Mouse (Mus musculus) forebrain, embryonic 13.5 days (tissue): ENCODE measurements around the gene Dnpep. TPM values are rescaled to one million over a fixed set of nuclear protein-coding genes. Genes with fewer than 3 reads are reported as not detected.

Experiments used
- ATAC-seq: fragments of 200-750 bp; cut with Nextera tagmentation; 2 replicates; pipeline ENCODE4 v1.8.0; 2017
- H3K27ac ChIP-seq: fragments of 300-500 bp; sonication (generic); 2 replicates; pipeline ENCODE4 v1.5.1; 2015; ENCODE audit warnings: inconsistent platforms, mild to moderate bottlenecking, moderate library complexity
- H3K27me3 ChIP-seq: fragments of 300-500 bp; sonication (generic); 2 replicates; pipeline ENCODE4 v1.6.1; 2015; ENCODE audit warnings: mild to moderate bottlenecking, inconsistent platforms
- H3K36me3 ChIP-seq: fragments of 300-500 bp; sonication (generic); 2 replicates; pipeline ENCODE4 v1.6.1; 2015; ENCODE audit warnings: mild to moderate bottlenecking, inconsistent platforms; ENCODE audit not compliant: poor library complexity, severe bottlenecking
- H3K4me1 ChIP-seq: fragments of 300-500 bp; sonication (generic); 2 replicates; pipeline ENCODE4 v1.6.1; 2015; ENCODE audit warnings: inconsistent platforms
- H3K4me2 ChIP-seq: fragments of 300-500 bp; sonication (generic); 2 replicates; pipeline ENCODE4 v1.6.1; 2015; ENCODE audit warnings: inconsistent platforms, mild to moderate bottlenecking, moderate library complexity
- H3K4me3 ChIP-seq: fragments of 300-500 bp; sonication (generic); 2 replicates; pipeline ENCODE4 v1.5.1; 2015; ENCODE audit warnings: mild to moderate bottlenecking, inconsistent platforms
- H3K9ac ChIP-seq: fragments of 300-500 bp; sonication (generic); 2 replicates; pipeline ENCODE4 v1.6.1; 2015; ENCODE audit warnings: mild to moderate bottlenecking, inconsistent platforms
- H3K9me3 ChIP-seq: fragments of 300-500 bp; sonication (generic); replicated peaks from 2 replicates; pipeline ENCODE4 v1.6.1; 2016; ENCODE audit warnings: inconsistent platforms
- WGBS: fragments of 180-500 bp; shearing (Covaris S2); methylation state at CpG from one replicate; pipeline ENCODE4 v1.1.7; 2015; 5-methylcytosine and 5-hydroxymethylcytosine counted together
- polyA plus RNA-seq: library from polyadenylated mRNA; unstranded; fragments of >200 nt; fragmentation: Nextera tagmentation; extraction: Ambion mirVana; gene quantifications from 2 replicates; pipeline ENCODE4 v1.2.1, GENCODE M21; 2015

Gene Dnpep
- 140 and 142 TPM in 2 replicates for polyA plus RNA-seq

DNA sequence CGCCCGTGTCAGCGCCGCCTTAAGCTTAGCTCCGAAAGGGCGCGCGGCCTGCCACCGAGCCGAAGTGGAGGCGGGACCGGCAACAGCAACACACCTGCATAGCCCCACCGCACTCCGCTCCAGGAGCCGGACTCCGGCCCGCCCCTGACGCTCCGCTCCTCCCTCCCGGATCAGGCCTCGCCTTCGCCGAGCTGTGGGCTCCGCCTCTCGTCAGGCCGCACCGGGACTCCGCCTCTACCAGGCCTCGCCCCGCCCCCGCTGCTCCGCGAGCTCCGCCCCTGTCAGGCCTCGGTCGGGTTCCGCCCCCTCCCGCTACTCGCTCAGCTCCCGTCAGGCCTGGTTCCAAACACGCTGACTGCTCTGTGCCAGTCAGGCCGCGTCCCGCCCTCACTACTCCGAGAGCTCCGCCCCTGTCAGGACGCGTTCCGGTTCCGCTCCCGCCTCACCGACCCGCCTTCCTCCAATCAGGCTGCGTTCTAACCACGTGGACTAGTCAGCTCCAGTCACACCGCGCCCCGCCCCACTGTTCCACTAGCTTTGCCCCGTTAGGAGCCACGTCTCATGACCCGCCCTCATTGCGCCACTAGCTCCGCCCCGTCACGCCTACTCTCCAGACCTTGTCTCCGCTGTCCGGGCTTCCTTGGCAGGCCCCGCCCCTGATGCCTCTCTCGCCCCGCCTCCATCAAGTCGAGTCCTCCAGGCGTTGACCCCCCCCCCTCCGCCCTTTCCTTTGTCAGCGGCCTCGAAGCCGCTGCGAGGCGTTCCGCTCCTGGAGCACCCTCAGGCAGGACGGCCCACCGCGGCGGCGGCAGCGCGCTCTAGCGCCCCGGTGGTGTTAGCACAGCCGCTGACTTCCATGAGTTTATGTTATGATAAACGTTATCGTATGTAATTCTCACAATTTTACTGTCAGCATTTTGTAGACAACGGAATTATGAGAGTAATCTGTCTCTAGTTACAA lies at the start of gene Dnpep:
TSS of gene Dnpep (minus strand) at position 750 of the 961 bp plus-strand sequence.
- peak; percentile 98 for ATAC-seq
- Histone ChIP-seq H3K9ac (peak within 1 kb of the TSS; percentile 66), H3K4me3 (peak within 1 kb of the TSS; percentile 64), H3K27ac (peak within 1 kb of the TSS; percentile 80), H3K27me3 (no peaks in the 10 kb centered on the region; the same call in 1 of the 2 replicates), H3K9me3 (no peaks in the 10 kb centered on the region), H3K4me1 (peaks cover 9% of the 10 kb centered on the region), H3K4me2 (peak within 1 kb of the TSS; percentile 77), H3K36me3 (peaks cover 31% of the 10 kb centered on the region)
- under 1% methylated on average over 87 of the region's 92 CpGs for WGBS

DNA sequence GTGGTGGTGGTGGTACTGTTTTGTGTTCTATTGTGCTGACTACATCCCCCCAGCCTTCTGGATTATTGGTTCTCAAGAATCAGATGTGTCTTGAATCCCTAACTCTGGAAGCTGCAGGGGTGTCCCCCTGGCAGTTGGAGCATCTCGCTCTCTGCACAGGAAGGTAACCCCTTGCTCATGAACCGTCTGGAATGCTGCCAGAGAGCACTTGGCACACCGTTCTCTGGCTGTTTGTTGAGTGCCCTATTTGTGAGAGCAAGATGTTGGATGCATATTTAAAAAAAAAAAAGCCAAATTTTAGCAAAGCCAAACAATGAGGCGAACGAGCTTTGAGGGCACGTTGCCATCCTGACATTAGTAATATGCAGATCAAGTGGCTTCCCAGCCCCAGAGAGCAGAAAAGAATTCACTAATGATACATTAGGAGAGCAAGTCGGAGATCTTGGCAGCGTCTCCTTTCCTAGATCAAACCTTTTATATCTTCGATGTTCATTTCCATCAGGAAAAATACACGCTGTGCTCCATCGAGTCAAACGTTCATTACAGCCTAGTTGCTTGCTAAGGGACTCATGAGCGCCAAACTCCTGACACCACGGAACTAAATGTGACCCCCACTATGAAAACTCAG lies 47.8 kb upstream of the Dnpep start:
- ATAC-seq, result no peak
- Histone ChIP-seq H3K9me3 (no peaks in the 10 kb centered on the region), H3K9ac (no peak overlapping the region), H3K36me3 (no peaks in the 10 kb centered on the region), H3K4me2 (no peak overlapping the region), H3K4me3 (no peak overlapping the region), H3K4me1 (peaks cover 13% of the 10 kb centered on the region), H3K27me3 (peaks cover 38% of the 10 kb centered on the region), H3K27ac (no peak overlapping the region)
- WGBS, result 62% methylated on average over 14 of the region's 14 CpGs

DNA sequence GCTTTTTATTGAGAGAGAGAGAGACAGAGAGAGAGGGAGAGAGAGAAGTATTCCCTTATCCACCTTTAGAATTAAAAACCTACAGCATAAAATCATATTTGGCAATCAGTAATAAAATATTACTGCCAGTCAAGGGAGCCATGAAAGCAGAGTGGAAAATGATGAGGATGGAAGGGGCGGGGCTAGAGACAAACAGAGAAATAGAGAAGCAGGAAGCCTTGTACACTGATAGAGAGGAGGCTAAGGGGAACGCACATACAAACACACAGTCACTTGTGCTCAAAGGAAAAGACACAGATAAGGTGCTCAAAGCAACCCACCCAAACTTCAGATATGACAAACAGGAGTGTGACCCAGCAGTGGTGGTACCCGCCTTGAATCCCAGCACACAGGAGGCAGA lies 46.1 kb upstream of the Dnpep start:
- Histone ChIP-seq H3K27ac (no peak overlapping the region), H3K9ac (no peak overlapping the region), H3K4me1 (peaks cover 20% of the 10 kb centered on the region), H3K27me3 (peaks cover 48% of the 10 kb centered on the region), H3K4me3 (no peak overlapping the region), H3K36me3 (no peaks in the 10 kb centered on the region), H3K9me3 (no peaks in the 10 kb centered on the region), H3K4me2 (no peak overlapping the region)
- 93% methylated on average over 3 of the region's 3 CpGs for WGBS
- ATAC-seq, result no peak

DNA sequence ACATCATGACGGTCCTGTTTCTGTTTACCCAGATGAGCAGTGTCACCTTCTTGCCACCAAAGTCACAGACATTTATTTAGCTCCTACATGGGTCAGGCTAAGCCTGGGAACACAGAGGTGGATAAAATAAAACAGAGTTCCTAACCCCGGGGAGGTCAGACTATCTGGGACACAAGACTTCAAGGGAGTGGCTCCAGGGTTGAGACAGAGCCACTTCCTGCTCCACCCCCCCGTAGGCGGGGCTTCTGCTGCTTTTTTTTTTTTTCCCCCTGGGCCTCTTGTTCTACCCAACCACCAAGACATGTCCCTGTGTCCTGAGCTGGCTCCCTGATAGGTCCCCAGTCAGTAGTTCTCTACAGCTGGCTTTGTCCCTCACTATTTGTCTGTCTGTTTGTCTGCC lies 44.0 kb upstream of the Dnpep start:
- Histone ChIP-seq H3K36me3 (no peaks in the 10 kb centered on the region), H3K9me3 (no peaks in the 10 kb centered on the region), H3K4me3 (no peak overlapping the region), H3K4me1 (peaks cover 20% of the 10 kb centered on the region), H3K27ac (no peak overlapping the region), H3K27me3 (peaks cover 55% of the 10 kb centered on the region), H3K9ac (no peak overlapping the region), H3K4me2 (no peak overlapping the region)
- no peak for ATAC-seq
- 41% methylated on average over 4 of the region's 4 CpGs for WGBS

DNA sequence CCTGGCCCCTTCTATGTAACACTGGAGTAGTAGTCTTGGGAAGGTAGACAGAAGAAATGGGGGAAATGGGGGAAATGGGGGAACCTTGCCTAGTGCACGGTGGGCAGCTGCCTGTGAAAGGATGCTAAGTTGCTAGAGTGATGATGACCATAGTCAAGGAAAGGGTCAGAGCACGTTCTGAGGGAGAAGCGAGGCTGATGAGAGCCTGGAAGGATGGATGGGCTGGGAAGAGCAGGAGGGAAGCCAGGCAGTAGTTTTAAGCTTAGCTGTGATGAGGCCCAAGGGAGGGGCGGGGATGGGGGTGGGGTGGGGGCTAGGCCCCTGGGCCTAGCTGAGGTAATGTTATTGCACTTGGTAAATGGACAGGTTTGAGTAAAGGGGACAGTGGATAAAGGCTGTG lies 43.3 kb upstream of the Dnpep start:
- Histone ChIP-seq H3K9ac (no peak overlapping the region), H3K27ac (no peak overlapping the region), H3K9me3 (no peaks in the 10 kb centered on the region), H3K4me2 (peak overlapping the region; percentile 56; the same call in 1 of the 2 replicates), H3K36me3 (no peaks in the 10 kb centered on the region), H3K4me1 (peaks cover 19% of the 10 kb centered on the region), H3K4me3 (no peak overlapping the region), H3K27me3 (peaks cover 55% of the 10 kb centered on the region)
- no peak for ATAC-seq
- WGBS, result 51% methylated on average over 4 of the region's 4 CpGs

DNA sequence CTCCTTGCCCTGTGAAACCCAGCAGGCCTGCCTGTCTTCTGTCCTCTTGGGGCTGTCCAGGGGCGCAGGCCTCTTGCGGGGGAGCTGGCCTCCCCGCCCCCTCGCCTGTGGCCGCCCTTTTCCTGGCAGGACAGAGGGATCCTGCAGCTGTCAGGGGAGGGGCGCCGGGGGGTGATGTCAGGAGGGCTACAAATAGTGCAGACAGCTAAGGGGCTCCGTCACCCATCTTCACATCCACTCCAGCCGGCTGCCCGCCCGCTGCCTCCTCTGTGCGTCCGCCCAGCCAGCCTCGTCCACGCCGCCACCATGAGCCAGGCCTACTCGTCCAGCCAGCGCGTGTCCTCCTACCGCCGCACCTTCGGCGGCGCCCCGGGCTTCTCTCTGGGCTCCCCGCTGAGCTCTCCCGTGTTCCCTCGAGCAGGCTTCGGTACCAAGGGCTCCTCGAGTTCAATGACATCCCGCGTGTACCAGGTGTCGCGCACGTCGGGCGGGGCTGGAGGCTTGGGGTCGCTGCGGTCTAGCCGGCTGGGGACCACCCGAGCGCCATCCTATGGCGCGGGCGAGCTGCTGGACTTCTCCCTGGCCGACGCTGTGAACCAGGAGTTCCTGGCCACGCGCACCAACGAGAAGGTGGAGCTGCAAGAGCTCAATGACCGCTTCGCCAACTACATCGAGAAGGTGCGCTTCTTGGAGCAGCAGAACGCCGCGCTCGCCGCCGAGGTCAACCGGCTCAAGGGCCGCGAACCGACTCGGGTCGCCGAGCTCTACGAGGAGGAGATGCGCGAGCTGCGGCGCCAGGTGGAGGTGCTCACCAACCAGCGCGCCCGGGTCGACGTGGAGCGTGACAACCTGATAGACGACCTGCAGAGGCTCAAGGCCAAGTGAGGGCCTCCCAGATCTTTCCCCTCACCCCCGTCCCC lies 42.6 kb upstream of the Dnpep start, which contains the start of gene Des:
TSS of gene Des (plus strand) at position 218 of the 920 bp plus-strand sequence.
- Histone ChIP-seq H3K4me2 (peak within 1 kb of the TSS; percentile 56), H3K27me3 (peaks cover 55% of the 10 kb centered on the region), H3K4me1 (peaks cover 11% of the 10 kb centered on the region), H3K9me3 (no peaks in the 10 kb centered on the region), H3K36me3 (no peaks in the 10 kb centered on the region), H3K4me3 (peak within 1 kb of the TSS; percentile 30), H3K27ac (no peak within 1 kb of the TSS), H3K9ac (0 out of 2 replicates have a peak within 1 kb of the TSS, but pooled peaks have one; percentile 13)
- 2% methylated on average over 78 of the region's 80 CpGs for WGBS
- ATAC-seq, result no peak

DNA sequence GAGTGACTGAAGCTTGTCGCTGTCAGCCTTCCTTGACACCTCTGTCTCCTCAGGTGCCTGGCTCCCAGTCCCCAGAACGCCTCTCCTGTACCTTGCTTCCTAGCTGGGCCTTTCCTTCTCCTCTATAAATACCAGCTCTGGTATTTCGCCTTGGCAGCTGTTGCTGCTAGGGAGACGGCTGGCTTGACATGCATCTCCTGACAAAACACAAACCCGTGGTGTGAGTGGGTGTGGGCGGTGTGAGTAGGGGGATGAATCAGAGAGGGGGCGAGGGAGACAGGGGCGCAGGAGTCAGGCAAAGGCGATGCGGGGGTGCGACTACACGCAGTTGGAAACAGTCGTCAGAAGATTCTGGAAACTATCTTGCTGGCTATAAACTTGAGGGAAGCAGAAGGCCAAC lies 41.6 kb upstream of the Dnpep start:
- WGBS, result 78% methylated on average over 13 of the region's 13 CpGs
- peaks cover 55% of the 10 kb centered on the region for H3K27me3 ChIP-seq

DNA sequence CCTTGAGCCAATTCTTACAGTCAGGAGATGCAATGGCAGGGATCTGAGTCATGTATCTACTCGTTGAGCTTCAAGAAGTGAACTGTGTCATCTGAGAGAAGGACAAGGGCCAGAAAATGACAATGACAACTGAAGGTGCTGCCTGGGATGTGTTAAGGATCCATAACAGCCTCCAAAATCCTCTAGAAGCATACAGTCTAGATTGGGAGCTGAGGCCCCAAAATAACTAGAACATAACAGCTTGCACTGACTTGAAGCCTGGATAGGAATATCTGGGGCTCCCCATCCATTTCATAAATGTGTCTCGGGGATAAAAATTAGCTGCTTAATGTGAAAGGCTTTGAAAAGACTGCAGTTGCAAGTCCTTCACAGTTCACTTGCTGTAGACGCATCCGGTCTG lies 40.2 kb upstream of the Dnpep start:
- no peak overlapping the region for H3K4me3 ChIP-seq
- ATAC-seq, result no peak
- no peak overlapping the region for H3K4me2 ChIP-seq
- H3K27ac ChIP-seq, result no peak overlapping the region
- no peaks in the 10 kb centered on the region for H3K9me3 ChIP-seq
- WGBS, result 86% methylated on average over 4 of the region's 4 CpGs
- H3K27me3 ChIP-seq, result peaks cover 53% of the 10 kb centered on the region
- H3K36me3 ChIP-seq, result no peaks in the 10 kb centered on the region
- peaks cover 9% of the 10 kb centered on the region for H3K4me1 ChIP-seq
- H3K9ac ChIP-seq, result no peak overlapping the region

More for the DNA sequence above, 41.6 kb upstream of the Dnpep start:
- Histone ChIP-seq H3K4me1 (peaks cover 9% of the 10 kb centered on the region), H3K9me3 (no peaks in the 10 kb centered on the region), H3K27ac (no peak overlapping the region), H3K4me2 (no peak overlapping the region), H3K9ac (no peak overlapping the region), H3K4me3 (no peak overlapping the region), H3K36me3 (no peaks in the 10 kb centered on the region)
- ATAC-seq, result no peak

DNA sequence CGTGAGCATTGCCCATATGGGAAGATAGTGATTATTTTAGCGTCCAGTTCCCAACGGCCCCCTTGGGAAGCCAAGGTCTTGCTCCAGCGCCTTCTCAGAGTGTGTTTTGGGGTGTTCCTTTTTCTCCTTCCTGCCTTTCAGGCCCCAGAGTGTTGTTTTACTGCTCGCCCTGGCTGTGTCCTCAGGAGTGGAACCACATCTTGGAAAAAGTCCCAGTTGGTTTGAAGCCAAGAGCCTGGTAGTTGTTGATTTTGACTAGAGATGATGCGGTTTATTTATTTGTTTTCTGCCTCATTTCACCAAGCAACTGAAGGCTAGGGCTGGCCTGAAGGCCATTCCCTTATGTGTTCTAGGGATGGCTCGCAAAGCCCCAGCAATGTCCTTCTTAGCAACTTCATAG lies 39.5 kb upstream of the Dnpep start:
- Histone ChIP-seq H3K27me3 (peaks cover 45% of the 10 kb centered on the region), H3K9ac (no peak overlapping the region), H3K4me2 (no peak overlapping the region), H3K27ac (no peak overlapping the region), H3K36me3 (no peaks in the 10 kb centered on the region), H3K4me1 (peaks cover 9% of the 10 kb centered on the region), H3K9me3 (no peaks in the 10 kb centered on the region), H3K4me3 (no peak overlapping the region)
- WGBS, result 75% methylated on average over 7 of the region's 7 CpGs
- no peak for ATAC-seq

DNA sequence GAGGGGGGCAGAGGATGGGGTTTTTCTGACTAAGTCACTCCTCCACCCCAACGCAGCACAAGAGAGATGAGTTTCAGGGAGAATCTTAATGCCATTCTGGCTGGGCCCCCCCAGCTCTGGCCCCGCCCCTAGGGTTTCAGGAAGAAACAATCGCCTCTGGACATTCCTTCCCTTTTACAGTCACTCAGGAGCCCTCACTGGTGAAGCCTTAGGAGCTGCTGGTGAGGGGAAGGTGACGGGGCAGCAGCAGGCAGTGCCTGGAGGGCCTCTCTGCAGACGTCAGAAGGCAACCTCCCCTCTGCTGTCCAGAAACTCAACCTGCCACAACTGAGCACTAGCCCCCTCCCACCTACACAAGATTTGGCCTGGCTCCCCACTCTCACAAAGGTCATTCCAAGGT lies 31.5 kb upstream of the Dnpep start:
- ATAC-seq, result no peak
- 45% methylated on average over 5 of the region's 5 CpGs for WGBS
- no peak overlapping the region for H3K27ac ChIP-seq
- no peaks in the 10 kb centered on the region for H3K9me3 ChIP-seq
- no peaks in the 10 kb centered on the region for H3K36me3 ChIP-seq
- no peak overlapping the region for H3K4me2 ChIP-seq
- peaks cover 9% of the 10 kb centered on the region; the same call in 1 of the 2 replicates for H3K4me1 ChIP-seq
- H3K9ac ChIP-seq, result no peak overlapping the region
- H3K27me3 ChIP-seq, result peaks cover 18% of the 10 kb centered on the region
- H3K4me3 ChIP-seq, result no peak overlapping the region

DNA sequence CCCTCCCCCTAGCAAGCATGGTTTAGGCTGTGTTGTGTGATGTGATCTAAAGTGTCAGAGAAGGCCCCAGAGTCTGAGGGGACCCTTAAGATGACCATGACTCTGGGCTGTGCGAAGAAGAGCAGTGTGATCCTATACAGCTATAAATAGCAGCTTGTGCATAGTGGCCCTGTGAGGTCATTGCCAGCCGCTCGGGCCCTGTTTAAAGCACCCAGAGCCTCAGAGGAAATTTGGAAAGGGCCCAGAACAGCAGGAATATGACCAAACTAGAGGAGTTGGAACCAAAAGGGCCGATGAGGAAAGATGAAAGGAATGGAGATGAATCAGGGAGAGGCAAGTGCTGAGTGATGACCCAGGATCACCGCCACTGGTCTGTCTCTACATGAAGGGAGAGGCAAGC lies 29.5 kb upstream of the Dnpep start:
- H3K27me3 ChIP-seq, result peaks cover 24% of the 10 kb centered on the region
- no peaks in the 10 kb centered on the region for H3K36me3 ChIP-seq
- no peak overlapping the region for H3K4me2 ChIP-seq
- peaks cover 11% of the 10 kb centered on the region; the same call in 1 of the 2 replicates for H3K4me1 ChIP-seq
- no peak for ATAC-seq
- no peak overlapping the region for H3K4me3 ChIP-seq
- no peaks in the 10 kb centered on the region for H3K9me3 ChIP-seq
- 83% methylated on average over 5 of the region's 5 CpGs for WGBS
- no peak overlapping the region for H3K9ac ChIP-seq
- no peak overlapping the region for H3K27ac ChIP-seq
